Mouse (Mus musculus) urinary bladder, adult 18-20 months (tissue): ENCODE measurements at regions not wholly inside any gene's neighbourhood (a gene's known extent, or its start where the extent isn't known, plus 50 kb on each side); places are given as distances from the start of the nearest gene placed in this dataset.
A peak's percentile ranks its signal among the peaks of the same experiment; 100 is the strongest.

Source experiments
- DNase-seq, 2 experiments: peaks; one replicate each; pipeline ENCODE4 v3.0.0; 2022; ENCODE audit warnings: low spot score in 2 of 2, mixed read lengths in 2 of 2

DNA sequence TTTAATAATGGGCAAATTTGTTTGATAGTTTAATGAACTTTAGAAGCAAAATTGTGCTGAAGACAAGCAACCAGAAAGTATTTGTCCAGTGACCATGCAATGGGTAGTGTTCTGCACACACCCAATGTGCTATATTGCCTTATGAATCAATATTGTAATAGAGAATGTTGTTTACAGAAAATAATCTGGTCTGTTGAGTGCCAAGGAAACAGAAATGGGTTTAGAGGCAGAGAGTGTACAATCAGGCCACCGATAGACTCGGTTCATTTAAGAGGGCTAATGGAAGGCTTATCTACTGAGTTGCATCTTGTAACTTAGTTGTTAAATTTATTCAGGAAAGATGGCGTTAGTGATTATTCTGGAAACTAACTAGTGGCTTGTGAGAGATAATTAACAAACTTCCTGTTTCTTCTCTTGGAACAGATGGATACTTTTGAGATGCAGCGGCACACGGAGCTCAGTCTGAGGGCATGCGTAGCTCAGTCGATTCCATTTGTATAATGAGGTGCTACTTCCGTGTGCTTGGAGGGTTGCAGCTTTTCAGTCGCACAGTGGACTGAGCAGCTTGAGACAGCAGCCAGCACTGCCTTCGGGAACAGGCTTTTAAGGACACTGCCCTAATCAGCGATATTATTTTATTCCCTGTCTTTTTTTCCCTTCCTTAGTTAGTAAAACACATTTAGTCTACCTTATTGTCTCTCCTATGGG lies 171.6 kb upstream of the Pkn2 start:
- DNase-seq = no peak

DNA sequence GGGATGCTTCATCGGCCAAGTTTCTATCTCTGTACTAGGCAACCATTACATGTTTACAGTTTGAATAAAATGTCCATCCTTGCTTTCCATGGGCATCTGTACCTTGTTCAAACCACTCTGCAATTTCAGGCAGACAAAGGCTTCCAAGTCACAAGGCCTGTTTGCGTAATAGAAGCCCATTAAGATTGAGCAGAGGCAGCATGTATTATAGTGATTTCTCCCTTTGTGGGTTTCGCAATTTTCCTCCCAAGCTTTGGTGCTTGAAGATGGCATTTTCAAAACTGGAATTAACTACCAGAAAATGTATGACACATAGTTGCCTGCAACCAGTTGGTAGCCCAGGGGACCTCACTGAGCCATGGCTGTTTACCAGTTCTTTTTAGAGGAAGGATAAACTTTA lies 158.9 kb upstream of the Pkn2 start:
- no peak for DNase-seq

DNA sequence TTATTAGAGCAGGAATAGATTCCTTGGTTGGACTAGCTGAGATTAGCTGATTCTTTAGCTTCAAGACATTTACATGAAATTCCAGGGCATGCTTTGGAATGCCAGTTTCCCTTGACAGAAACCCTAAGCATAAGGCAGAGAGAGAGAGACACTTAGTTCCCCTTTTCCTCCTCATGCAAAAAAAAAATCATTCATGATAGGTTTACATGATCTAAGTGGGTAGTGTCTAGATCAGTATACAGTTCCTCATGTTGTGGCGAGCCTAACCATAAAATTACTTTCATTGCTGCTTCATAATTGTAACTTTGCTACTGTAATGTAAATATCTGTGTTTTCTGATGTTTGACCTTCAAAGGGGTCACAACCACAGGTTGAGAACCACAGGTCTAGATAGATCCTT lies 154.3 kb upstream of the Pkn2 start:
- DNase-seq = no peak

DNA sequence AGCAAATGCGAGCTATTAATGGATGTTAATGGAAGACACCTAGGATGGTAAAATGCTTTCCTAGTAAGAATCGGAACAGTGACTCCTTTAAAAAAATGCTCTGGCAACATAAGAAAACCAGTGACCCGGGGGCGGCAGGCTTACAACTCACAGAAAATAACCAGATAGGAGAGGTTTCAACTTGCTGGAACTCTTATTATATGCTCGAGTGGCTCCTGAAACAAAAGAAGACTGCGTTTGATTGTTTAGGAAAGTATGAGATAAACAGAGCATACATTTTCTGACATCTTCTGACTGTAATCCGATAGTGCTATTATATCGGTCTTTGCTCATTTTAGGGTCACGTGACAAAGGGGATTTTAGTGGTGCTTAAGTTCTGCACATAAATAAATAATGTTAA lies 152.8 kb upstream of the Pkn2 start:
- DNase-seq = no peak

DNA sequence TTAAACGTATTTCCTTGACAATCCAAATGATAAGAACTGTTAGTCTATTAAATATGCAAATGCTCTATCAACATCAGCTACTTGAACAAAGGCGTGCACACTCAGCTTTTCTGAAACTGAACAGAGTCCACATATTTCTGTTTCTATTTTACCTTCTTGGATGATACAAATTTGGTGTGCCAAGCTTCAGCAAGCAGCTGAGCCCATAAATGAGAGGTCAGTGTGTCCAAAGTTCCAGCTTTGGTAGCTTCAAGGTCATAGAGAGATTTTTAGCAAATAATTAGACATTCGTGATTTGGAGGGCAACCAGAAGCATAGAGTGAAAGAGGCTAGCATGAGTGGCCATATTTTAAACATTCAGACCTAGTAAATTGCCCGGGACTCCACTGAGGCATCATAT lies 140.7 kb upstream of the Pkn2 start:
- DNase-seq = no peak

DNA sequence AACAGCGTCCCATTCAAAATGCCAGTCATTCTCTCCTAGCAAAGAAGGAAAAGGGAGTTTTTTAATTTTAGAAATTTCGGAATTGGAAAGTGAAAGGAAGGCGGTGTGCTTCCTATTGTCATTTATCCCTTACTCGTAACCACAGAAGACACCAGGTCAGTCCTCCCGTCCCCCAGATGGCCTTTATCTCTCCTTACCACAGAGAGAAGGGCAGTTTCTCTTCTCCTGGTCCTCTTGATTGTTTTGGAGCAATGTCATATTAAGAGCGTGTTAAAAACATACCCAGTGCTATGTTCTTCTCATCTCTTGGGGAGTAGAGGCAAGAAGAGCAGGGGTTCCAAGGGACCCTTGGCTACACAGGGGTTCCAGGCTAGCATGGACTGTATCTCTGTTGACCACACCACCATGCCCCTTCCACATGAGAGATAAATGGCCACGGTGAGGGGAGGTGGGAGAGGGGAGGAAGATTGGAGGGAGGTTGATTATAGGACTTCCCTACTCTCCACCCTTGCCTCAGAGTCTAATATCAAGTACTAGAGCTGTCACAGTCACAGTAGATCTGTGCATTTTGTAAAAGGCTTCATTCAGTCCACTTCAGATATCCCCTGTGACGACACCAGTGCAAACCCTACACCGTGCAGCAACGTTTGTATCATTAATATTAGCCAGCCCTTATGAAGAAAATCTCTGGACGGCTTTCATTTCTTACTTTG lies 139.5 kb upstream of the Pkn2 start:
- DNase-seq = no peak

DNA sequence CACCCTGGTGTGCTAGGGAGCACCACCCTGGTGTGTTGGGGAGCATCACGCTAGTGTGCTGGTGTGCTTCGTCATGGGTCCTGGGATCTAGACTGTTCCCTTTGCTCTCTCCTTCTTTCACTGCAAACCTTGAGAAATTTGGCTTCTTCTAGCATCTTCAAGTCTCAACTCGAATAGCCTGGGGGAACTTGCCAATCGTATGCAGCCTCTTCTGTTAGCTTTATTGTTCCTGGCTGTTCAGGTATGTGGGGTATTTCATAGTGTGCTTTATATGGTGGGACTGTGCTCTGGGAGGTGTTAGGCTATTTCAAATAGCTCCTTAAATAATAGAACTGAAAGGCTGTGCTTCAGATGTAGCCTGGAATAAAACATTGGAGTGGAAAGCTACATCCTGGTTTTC lies 135.7 kb upstream of the Pkn2 start:
- no peak for DNase-seq

DNA sequence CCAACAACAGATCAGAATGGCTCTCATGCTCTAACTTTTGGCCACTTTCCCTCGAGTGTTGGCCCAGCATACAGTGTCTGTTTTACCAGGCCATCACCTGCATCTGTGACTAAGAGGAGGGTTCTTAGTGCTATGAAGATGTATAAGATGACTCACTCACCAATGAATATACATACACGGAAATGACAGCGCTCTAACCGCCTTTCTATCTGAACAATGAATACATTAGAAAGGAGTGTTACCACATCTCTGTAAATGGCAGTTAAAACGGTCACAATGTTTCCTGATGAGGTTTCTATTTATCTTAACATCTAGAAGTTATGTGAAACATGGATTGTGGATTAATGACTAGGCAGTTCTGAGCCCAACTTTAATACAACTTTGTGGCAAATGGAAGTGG lies 135.0 kb upstream of the Pkn2 start:
- DNase-seq = no peak

DNA sequence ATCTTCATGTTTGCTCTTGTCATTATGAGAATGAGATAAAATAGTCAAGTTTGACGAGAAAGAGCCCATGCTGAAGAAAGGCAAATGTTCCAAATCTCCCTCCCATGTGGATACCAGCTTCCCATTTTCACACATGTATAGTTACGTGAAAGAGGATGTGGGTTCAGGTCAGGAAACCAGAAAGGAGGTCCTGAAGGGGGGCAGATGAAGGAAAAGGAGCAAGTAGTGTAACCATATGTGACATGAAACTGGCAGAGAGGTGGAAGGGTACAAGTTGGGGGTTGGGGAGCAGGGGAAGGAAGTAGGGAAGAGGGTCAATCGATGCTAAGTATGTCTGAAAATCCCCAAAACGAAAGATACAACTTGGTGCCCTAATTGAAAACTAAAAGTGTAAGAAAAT lies 132.6 kb upstream of the Pkn2 start:
- no peak for DNase-seq

DNA sequence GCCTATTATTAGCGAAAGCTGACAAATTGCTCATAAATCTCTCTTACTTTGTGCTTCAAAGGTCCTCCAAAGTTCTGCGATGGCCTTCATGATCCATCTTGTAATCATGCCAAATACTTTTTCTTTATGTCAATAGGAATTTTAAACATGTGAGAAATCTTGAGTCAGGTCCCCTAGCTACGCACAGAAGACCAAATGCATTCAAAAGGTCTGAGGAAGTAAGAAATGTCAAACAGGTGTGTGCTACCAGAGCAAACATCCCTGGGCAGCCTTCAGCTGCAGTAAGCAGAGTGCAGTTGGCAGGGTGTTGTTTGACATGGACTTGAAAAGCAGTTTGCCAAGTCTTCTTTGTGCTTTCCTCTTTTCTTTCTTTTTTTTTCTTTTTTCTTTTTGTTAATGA lies 125.2 kb upstream of the Pkn2 start:
- no peak for DNase-seq

DNA sequence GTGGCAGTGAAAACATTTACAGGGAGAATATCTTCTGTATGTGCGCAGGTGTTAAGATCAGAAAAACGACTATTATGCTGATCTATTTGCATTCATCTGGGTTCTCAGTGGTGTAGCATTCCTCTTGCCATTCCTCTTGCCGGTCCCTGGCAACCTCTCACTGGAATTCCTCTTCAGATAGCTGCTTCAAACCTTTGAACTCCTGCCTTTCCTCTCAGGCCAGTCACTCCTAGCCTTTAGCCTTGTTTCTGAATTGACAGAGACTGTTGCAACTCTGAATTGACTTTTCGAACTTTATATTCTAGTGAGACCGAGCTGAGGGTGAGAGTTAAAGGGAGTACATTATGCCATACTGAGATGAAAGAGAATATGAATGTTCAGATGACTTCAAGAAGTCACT lies 120.1 kb upstream of the Pkn2 start:
- no peak for DNase-seq

DNA sequence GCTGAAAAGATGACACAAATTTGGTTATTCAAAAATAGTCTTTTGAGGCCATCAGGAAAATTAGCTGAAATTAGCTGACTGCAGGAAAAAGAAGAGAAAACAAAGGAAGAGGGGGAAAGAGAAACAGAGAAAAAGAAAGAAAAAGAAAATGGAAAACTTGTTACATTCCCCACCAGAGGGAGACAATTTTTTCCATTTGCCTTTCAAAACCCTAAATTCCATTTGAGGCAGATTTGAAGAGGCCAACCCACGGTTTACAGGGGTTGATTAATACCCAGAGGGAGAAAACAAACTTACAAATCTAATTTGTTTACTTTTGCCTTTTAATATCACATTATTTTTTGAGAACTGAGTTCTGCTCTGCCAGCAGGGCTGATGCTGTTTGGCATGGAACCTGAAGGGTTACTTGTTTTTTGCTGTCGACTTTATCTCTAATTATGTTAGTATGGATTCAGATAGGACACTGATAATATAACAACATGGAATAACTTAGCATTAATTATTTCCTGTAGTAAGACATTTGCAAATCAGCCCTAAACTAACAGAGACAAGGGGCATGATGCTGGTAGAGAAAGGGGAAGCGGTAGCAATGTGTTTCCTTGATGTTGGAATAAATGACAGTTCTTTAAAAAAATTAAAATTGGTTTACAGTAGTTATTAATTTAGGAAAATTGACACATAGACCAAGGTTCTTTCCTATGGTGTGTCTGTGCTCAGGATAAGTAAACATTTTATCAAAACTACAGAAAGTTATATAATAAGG lies 114.4 kb upstream of the Pkn2 start:
- DNase-seq = no peak

DNA sequence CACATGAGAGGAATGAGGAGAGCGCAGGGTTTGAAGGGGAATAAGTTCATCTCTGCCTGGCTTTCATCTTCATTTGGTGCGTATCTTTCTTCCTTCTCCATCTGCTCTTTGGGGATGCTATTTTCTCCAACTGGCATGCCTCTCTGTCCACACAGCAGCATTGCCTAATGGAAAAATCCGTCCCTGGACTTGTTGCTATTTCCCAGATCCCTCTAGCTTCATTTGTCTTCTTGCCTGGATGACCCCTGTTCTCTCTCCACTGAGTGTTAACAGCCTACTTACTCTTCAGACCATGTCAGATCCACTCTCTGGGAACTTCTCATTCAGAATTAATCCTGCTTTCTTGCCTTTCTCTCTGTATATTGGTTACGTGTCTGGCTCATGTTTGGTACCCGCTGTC lies 102.7 kb upstream of the Pkn2 start:
- no peak for DNase-seq

DNA sequence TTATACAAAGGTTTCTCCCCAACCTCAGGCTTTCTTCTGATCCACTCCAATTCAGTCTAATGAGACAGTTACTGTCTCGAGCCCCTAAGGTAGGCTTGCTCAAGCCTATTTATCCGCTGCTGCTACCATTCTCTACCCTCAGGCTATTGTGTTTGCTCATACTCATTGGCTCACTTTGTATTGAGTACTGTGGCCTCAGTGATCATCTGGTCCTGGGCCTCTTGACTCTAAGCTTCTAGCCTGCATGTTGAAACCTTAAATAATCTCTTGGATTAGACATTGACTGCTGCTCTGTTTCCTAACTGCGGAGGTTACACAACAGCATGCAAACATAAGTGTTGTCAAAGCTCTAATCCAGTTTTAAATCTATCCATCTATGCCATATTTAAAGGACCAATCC lies 99.4 kb upstream of the Pkn2 start:
- DNase-seq = no peak

DNA sequence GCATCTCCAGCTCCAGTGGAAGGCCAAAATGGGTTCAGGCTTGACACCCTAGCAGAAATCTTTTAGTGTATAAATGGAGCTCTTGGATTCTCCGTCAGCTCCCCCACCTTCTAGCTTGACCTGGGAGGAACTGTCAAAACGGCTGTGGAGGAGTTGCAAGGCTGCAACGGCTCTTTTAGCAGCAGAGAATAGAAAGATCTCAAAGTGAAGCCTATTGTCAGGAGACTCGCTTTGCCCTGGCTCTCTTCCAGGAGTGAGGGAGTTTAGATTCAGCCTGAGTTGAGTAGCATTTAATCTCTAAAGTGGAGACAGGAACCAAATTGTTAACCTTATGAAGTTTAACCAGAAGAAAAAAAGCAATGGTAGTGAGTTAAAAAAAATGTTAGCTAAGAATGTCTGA lies 97.4 kb upstream of the Pkn2 start:
- DNase-seq = no peak

DNA sequence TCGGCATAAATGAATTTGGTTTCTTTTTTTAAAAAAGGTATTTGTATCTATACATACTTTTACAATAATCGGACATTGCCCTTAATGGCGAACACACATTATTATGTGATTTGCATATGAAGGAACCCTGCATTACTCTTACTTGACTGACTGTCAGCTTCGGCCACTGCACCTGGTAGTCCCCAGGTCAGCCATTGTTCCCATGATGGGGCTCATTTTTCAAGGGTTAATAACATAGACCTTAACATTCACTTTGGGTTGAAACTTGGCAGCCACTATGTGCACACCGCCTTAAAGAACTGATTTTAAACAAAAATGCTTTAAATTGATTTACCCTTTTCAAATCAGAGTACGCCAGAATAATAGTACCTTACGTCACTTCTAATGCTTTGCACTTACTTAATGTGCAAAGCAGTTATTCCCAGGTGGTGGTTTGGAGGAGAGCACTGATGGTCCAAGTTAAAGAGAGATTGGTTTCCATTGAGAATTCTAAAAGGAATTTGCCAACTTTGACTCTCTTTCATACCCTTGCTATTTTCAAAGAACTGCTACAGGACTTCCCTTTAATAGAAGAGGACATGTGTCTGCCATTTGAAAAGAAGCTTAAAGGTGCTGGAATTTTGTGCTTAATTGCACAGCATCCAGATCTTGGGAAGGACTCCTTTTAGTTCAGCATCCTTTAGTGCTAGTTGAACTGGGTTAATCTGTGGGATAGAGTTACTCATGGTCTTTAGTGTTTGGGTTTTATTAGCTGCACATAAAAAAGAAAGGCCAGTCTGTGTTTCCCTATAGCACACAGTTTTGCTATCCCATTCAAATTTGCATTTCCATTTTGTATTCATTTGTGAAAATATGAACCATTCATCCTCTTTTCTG lies 95.0 kb upstream of the Pkn2 start:
- DNase-seq = no peak

DNA sequence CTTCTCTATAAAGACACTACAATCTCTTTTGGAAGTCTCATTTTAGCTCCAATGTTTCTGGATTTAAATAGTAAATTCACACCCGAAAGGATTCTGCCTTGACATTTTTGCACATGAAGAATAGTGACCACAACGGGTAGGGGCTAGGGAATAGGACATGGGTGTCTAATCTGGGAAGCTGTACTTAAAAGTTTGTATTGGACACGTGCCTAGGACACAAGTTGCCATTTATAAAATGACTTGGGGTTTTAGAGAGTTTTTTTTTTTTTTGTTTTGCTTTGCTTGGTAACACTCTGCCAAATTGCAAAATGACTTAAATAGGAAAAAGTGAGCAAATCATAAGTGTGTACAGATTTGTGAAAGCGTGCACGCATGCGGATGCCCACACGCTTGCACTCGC lies 93.8 kb upstream of the Pkn2 start:
- no peak for DNase-seq

DNA sequence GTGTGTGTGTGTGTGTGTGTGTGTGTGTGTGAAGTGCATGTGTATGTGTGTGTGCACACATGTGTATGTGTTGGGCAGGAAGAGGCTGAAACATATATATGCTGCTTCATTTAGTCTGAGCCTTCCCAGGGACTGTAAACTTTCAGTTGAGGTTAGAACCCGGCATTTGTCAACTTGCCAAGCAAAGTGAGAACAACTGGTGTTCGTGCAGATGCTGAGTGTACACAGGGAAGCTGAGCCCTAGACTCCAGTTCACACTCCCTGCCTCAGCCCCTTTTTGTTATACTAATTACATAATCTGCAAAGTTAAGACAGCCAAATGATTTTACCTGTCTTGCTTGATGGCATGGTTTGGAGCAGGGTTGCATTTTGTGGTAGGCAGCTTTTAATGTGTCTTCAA lies 87.7 kb upstream of the Pkn2 start:
- DNase-seq = no peak

DNA sequence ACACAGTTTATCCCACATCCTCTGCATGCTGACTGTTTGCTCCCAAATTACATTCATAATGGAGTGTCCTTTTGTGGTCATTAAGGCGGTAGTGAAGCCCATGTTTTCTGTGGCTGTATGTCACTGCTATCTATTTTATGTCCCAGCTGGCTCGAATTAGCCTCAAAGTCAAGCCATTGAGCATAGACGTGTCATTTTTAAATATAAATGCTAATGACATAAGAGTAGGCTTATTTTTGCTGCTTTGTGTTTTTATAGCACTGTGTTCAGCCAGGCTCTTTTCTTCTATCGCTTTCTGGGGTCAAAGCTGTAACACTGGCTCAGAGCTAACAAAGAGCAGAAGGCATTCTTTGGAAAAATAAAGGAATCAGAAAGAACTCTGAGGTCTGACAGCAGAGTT lies 83.8 kb upstream of the Pkn2 start:
- DNase-seq = no peak

DNA sequence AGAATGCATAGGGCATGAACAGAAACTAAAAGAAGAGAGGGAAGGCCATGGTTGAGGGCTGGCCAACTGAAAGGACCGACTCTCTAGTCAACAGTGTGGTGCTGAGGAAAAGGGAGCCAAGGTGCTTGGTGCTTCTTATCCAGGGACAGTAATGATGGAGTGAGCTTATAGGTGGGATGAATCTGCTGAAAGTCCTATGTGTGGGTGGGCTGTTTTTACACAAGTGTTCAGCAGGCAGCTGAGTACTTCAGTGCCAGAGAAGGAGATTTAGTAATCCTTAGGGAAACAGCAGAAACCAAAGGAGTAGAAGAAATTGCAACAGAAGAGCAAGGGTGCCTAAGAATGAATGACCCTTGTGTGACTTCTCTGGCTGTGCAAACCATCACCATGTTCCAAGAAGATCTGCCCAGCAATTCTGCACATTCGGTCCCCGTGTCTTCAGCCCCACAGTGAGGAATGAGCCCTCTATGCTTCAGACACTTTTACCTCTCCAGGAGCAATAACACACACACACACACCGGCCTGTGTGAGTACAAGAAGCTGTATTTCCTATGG lies 82.1 kb upstream of the Pkn2 start:
- no peak for DNase-seq

DNA sequence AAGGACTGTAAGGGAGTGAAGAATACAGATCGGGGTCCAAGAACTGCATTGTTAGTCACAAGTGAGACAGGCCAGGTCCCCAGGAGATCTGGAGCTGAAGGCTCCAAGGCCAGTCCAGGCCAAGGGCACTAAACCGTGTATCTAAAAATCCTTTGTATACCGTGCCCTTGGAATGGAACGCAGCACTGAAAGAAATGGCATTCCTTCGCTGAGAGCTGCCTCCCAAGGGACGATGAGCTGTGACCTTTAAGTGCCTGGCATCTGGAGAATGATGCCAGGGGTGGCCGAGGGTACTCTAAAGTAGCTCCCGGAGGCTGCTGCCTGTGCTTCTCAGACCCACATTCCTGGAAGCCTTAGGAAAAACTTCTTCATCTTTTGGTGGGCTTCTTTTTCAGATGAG lies 76.0 kb upstream of the Pkn2 start:
- no peak for DNase-seq

DNA sequence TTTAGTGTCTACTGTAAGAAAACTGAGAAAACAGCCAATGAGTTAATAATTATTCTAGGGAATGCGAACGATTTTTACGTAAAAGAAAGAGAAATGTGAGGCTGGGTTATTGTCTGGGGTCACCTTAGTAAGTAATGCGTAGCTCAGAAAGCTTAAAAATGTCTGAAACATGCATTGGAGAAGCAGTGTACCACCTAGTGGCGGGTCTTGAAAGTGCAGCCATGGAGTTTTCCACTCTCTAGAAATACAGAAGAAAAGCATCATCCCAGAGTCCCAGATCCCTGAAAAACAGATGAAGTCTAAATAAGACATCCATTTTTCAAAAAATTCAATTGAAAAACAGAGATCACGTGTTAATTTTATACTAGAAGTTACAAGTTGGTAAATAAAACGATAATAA lies 67.0 kb upstream of the Pkn2 start:
- DNase-seq = peak in 1 of 2 experiments; percentile 59
